Mouse (Mus musculus) layer of hippocampus, adult 9-10 months (tissue): ENCODE measurements around the gene Acan.

Experiments used
- DNase-seq: peaks from one replicate; pipeline ENCODE4 v3.0.0; 2022; ENCODE audit warnings: low spot score

Acan gene

GRCm38 (mm10) chr7:79139891-79140591 is 86.8 kb downstream of the Acan start:
- DNase-seq, result no peak

- DNase-seq, result peak; percentile 73
Observed at GRCm38 (mm10) chr7:79140897-79141296, 87.6 kb downstream of the Acan start.

GRCm38 (mm10) chr7:79147011-79147837 is 93.9 kb downstream of the Acan start:
- DNase-seq, result no peak

- no peak for DNase-seq
Observed at GRCm38 (mm10) chr7:79147931-79148653, 94.8 kb downstream of the Acan start.

- DNase-seq, result peak; percentile 32
Observed at GRCm38 (mm10) chr7:79148711-79149266, 95.5 kb downstream of the Acan start, which contains the start of gene Mfge8. Gene Mfge8, minus strand, starts transcription at chr7:79149060.

- no peak for DNase-seq
Observed at GRCm38 (mm10) chr7:79149522-79149921, 96.2 kb downstream of the Acan start.

GRCm38 (mm10) chr7:79159406-79159805 is 106.1 kb downstream of the Acan start:
- no peak for DNase-seq
